Mouse (Mus musculus): ENCODE data around the gene Erg. TPM values are rescaled to one million over a fixed set of nuclear protein-coding genes. Genes with fewer than 3 reads are reported as not detected.
A peak's percentile ranks its signal among the peaks of the same experiment; 100 is the strongest.

Erg gene
- total RNA-seq, 2 experiments from 2014 or later: 37.1 to 42.2 TPM

DNA sequence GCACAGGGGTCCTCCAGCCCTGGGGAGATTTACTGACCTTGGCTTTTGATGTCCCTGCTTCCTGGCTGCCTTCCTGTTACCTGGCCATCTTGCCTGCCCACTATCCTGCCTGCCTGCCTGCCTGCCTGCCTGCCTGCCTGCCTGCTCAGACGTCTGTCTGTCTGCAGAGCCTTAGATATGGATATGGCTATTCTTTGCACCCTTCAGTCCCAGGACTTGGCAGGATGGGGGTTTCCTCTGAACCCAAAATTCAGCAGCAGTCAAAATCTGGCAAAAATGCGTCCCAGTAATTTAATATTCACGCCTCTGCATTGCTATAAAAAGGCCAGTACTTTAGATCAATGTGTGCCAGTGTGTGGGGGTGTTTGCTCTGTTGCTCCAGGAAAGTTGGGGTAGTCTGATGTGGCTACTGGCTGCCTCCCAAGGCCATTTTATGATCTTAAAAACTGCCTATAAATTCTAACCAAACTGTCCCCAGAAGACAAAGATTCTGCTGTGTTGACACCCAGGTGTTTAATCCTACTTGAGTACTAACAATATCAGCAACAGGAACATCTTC lies 172.9 kb downstream of the Erg start:
- no peak for DNase-seq
- intact Hi-C loops (cut with DNase I): loop anchor here (5.0 kb wide), 1 partner anchor 729 kb away; no protein-coding TSS in a partner anchor

DNA sequence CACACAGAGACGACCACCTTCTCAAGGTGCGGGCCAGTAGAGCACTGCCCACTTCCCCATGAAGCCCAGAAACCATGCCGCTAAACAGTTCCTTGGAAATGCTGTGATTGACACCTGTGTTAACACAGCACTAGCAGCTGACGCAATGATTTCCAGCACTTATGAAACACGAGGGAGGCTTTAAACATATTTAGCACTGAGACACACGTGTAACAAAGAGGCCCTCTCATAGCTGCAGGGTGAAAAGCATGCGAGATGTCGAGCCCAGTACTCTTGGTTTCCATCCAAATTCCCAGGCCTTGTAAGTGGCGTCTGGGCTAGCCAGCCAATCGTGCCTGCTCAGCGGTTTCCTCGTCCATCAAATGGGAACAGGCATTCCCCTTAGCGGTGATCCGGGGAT lies 178.3 kb downstream of the Erg start:
- no peak for DNase-seq
- intact Hi-C loops (cut with DNase I): no loop called here

DNA sequence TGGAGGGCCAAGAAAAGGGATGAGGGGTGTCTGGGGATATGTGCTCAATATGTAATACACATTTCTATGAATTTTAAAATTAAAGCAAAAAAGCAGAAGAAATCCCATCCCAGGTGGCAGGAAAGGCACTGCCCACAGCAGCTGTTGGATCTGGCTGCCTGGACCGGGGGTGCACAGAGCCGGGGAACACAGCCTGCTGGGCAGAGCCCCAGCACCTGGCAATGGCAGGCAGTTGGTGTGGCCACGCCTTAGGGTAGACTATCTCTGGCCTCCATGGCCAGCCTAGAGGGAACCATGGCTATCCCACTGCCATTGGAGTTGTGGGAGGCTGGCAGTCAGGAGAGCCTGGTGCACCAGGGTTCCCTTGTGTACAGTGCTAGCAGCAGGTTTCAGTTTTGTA lies 180.9 kb downstream of the Erg start:
- no peak for DNase-seq

DNA sequence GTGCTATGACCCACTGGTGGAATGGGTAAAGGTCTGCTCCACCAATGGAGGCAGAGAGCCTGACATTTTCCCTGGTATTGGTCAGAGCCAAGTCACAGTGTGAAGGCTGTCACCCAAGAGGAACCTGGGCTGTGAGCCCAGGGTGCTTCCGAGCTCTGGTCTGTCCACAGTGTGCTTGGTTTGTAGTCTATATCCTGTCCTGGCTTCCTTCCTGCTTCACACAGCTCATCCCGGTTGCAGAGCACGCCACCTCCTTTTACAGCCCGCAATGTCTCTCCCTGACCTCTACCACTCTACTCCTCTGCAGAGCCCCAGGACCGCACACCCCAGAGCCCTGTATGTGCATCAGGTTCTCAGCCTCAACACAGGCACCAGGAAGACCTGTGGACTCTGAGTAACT lies 182.9 kb downstream of the Erg start:
- peak; percentile 37 to 52 for DNase-seq
- intact Hi-C loops (cut with DNase I): loop anchor here (5.0 kb wide), 2 partner anchors 44 to 51 kb away; no protein-coding TSS in a partner anchor

More for the DNA sequence above, 180.9 kb downstream of the Erg start:
- intact Hi-C loops (cut with DNase I): loop anchor here (2.0 kb wide), 1 partner anchor 17 kb away; no protein-coding TSS in a partner anchor

DNA sequence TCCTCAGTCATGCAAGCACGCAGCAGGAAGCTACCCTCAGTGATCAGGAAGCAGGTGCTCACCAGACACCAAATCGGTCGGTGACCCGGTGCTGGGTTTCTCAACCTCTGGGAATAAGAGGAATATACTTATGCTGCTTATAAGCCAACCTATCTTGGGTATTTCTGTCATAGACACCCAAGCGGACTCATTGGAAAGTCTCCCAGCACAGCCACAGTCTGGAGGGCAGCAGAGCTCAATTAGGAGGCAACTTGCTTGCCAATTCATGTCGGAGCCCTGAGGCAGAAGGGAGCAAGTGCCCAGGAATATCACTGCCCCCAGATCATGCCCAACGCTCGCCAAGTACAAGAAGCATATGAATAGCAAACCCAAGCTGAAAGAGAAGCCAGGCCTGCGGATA lies 184.5 kb downstream of the Erg start:
- intact Hi-C loops (cut with DNase I): loop anchor here (5.0 kb wide), 2 partner anchors 45 to 50 kb away; no protein-coding TSS in a partner anchor

DNA sequence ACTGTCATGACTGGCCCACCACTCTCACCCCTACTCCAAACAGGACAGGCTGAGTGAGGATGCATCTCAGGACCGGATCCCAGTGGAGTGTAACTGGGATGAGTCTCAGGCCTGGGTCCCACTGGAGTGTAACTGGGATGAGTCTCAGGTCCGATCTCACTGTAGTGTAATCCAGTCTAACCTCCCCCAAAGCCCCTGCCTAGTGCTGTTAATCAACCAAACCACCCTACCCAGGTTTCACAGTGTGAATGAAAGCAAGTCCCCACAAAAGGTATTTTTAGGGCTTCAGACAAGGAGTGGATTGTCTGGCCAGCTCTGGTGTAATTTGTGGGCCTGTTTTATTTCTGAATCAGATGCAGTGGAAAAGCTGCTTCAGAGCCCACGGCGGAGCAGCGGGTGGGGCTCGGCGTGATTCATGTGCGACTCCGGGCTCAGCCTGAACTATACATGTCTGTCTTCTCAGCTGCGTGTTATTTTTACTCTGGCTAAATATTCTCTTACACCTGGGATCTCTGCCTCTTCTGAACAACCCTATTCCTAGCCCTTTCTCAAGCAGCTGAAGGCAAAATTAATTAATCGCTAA lies 187.5 kb downstream of the Erg start:
- intact Hi-C loops (cut with DNase I): no loop called here
- no peak for DNase-seq

More for the DNA sequence above, 184.5 kb downstream of the Erg start:
- no peak for DNase-seq

DNA sequence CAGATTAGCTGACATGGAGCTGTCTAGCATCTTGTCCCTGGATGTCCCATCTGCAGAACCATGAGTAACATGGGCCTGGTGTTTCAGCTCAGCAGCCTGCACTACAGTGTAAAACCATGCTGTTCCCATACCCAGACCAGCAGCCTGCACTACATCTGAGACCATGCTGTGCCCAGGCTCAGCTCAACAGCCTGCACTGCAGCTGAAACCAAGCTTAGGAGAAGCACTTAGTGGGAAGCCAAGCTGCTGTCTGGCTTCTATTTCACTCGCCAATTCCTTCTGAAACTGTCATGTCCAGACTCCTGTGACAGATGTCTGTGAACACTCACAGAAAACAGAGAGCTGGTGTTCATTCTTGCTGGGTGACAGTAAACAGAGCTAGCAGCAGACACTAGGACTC lies 195.6 kb downstream of the Erg start:
- intact Hi-C loops (cut with DNase I): no loop called here
- DNase-seq: no peak

DNA sequence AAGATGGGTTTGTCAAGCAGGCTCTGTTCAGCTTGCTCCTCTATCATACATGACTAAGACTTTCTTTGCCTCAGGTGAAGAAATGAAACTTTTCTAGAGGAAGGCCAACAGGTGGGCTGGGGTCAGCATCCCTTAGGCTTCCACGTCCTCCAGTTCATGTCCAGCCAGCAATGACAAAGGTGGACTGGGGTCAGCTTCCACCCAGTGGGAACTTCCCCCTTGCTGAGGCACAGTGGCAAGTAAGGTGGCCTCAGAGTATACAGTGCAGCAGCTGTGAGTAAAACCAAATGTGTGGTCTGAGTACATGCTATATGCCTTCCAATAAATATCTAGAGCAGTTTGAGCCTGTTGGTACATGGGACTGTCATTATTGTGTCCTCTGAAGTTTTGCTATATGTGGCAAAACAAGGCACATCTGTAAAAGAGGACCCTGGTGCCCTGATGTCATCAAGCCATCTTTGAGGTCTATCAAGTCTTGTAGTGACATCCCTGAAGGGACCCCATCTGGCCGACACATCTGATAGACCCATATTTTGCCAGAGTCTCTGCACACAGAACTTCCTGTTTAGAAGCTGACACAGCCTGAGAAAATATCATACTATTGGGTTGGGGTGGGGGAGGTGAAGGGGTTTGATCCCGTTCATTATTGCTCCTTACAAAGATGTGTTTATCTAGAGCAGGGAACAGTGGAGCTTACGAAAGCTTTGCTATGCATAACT lies 197.4 kb downstream of the Erg start:
- intact Hi-C loops (cut with DNase I): no loop called here

DNA sequence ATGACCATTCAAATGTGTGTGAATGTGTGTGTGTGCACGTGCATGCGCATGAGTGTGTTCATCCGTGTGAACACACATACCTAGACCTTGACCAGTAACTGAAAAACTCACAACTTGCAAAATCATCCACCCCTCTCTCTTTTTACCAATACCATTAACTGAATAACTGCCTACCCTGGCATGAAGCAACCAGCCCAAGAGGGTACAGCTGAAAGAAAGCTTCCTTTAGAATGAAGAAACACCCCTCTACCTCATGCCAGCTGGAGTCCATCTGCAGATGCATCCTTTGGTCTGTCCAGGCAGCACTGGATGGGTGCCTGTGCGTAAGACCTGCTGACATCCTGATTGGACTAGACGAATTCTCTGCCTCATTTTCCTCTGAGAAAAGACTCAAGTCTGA lies 198.1 kb downstream of the Erg start:
- no peak for DNase-seq
- intact Hi-C loops (cut with DNase I): no loop called here

More for the DNA sequence above, 197.4 kb downstream of the Erg start:
- DNase-seq: no peak

DNA sequence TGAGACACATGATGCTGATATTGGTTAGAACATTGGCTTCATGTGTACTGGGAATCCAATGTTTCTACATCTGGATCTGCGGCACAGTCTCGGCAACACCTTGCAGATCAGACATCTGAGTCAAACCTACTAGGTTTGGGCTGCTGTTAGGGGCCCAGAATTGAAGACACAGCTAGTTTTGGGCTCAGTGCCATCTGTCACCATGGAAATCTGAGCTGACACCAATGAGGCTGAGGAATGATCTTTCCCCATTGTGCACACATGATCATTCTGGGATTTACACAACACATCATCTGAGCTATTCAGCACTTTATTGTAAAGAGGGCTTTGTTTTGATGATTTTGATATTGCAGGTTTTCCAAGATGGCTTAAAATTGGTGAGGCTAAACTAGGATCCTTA lies 199.4 kb downstream of the Erg start:
- intact Hi-C loops (cut with DNase I): no loop called here
- no peak for DNase-seq

DNA sequence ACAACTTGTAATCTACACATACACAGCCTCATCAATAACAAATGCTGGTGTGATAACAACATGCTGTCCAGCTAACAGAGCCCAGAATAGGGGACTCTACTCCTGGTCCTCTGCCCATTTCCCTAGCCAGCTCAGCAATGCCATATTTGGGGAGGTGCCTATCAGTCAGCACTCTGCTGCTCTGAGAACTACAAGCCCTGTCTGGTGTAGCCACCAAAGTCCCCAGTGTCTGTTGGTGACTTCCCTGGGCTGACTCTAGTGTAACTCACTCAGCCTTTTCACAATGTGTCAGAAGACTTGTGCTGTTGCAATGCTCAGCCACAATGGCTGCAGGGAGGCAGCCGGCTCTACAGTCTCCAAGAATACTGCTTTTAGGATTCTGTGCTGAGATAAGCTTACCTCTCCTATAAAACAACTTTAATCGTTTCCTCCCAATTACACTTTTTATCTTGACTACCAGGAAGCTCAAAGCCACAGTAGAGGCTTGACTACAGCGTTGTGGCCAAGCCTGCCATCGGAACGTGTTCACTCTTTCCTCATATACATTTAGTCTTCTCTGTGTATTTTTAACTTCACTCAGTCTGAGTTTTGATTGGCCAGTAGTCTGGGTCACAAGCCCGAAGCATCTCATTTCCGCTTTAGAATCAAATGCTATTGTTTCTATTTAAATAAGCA lies 201.0 kb downstream of the Erg start:
- intact Hi-C loops (cut with DNase I): no loop called here
- DNase-seq: no peak

DNA sequence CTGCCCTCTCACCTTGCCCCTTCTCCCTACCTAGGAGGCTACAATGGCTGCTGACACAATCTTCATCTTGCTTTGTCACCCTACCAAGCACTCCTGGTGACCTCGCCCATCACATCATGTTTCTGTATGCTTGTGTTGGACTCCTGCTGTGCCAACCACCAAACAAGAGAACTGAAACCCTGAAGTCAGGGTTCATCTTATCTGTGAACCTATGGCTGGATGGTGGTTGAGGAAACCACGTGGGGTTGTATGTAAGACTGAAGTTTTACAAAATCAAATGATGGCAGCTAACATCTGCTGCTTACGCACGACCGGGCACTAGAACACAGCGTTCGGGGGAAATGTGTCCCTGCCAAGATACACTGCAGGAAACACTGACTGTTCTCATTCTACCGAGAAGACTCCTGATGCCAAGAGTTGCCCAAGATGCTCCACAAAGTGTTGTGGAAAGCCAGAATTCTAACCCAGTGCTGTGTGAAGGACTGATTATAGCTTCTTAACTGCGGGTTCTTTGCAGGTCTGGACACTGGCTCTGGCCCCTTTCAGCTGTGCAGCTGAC lies 201.7 kb downstream of the Erg start:
- no peak for DNase-seq
- intact Hi-C loops (cut with DNase I): no loop called here

DNA sequence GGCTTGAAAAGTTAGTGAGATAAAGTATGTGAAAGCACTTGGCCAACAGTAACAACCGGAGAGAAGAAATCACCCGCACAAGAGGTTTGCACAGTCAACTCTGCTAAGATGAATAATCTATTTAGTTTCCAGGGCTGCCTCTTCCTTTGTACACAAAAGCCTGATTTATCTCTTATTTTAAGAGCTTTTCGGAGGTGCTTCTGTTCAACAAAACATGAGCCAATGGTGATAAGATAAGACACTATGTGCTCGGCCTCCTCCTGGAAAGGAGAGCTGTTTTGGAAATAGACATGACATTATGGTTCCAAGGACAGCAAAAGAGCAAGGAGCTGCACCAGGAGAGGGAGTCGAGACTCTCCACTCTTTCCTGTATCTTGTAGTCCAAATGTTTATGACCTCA lies 204.1 kb downstream of the Erg start:
- no peak for DNase-seq

DNA sequence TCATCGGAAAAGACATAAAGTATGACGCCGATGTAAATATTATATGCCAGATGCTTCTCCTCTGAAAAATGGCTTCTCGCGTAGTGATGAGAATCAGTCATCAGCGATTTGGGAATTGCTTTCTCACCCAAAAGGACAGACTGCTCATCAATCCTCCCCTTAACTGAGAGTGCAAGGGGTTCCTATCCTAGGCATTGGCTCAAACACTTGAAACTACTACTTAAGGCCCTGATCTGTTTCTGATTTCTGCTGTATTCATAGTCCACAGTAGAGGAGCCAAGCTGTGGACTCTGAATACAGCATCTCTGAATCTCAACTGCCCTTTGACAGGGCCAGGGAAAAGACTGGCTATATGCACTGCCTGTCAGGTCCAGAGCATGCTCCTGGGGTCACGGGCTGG lies 209.6 kb downstream of the Erg start:
- DNase-seq: no peak
- intact Hi-C loops (cut with DNase I): no loop called here

More for the DNA sequence above, 204.1 kb downstream of the Erg start:
- intact Hi-C loops (cut with DNase I): no loop called here

DNA sequence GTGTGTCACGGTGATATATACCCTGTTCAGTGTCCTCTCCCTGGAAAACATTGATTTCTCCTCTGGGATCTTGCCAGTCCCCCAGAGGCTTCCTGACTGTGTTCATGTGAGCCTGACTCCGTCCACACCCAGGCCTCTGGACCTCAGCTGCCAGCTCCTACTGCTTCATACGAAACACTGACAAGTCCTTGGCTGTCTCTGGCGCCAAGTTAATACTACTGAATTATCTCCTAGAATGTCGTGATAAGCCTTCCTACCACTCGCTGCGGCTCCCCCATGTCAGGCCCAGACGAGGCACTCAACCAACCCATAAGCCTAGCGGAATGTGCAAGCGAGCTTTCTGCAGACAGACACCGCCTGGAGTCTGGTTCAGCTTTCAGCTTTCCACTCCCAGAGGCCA lies 210.0 kb downstream of the Erg start:
- peak in 1 of 2 experiments; percentile 23 for DNase-seq
- intact Hi-C loops (cut with DNase I): no loop called here

DNA sequence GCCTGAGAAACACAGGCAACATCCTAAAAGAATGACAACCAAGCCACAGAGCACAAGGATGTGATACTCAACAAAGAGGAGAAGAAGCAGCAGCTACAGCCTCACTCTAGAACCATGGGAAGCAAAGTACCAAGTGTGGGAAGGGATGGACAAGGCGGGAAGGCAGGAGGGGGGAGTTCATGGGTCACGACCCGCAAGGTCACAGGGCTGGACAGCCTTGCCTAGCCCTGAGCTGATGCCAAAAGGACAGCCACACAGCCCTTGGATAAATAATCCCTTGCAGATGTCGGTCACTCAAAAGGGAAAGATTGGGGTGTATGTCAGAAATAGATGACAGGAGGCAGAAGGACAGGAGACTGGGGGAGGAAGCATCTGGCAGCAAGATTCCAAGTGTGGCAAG lies 211.7 kb downstream of the Erg start:
- intact Hi-C loops (cut with DNase I): no loop called here
- no peak for DNase-seq

DNA sequence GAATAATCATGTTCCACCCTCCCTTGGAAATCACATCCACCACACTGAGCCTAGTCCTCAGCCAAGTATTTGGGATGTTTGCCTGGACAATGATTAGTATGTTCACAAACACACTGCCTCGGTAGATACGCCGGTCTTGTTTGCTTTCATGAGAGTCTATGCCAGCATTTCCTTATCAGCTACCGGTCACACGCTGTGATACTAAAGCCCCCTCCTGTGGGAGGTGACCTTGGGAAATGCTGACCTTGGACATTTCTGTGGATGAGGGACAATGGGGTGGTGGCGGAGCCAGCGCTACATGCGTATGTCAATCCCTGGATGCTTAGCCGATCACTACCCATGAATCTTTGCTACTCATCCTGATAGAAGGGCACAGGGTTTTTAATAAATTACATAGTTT lies 213.4 kb downstream of the Erg start:
- intact Hi-C loops (cut with DNase I): no loop called here
- DNase-seq: no peak

DNA sequence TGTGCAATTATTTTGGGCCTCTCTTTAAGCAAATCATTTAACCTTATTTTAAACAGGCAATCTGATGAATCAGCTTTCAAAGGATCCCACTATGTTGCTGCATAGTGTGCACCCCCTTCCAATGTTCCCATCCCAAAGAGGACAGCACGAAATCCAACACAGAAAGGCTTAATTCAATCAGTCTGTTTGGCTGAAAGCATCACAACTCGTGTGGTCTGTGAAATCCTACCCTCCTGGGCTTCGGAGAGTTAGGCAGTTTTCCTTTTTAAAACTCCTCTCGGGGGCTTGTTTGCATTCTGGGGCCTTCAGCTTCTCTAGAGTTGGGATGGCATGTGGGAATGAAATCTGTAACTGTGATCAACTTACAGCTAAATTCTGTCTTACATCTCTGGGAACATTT lies 214.7 kb downstream of the Erg start:
- DNase-seq: no peak
- intact Hi-C loops (cut with DNase I): no loop called here

DNA sequence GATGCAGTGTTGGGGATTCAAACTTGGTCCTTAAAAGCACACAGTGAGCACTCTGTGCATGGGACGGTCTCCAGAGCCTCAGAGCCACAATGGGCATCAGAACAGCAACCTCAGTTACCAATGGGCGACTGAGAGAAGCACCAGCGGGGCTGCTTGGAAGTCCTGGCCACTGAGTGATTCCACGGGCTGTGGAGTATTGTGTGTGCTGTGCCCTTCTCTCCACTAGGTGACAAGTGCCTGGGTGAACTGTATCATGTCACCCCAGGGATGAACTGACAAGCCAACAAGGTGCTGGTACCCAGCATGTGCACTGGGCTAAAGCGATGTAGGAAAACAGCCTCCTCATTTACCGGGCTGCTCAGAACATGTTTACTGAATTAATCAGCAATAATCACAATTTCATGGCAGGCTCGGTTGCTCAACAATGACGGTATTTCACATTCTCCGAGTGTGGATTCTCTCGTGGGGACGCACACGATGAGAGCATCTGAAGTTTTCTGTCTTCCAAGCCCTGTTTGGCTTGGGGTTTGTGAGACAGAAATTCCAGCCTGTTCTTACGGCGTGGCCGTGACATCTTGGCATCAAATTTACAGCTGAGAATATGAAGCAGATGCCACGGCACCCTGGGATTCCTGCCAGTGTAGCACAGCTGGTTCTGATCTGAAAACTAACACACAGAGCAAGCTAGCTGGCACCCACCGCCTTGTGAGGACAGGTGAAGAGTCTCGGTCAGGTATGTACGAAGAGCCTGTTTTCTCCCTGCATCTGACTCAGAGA lies 219.2 kb downstream of the Erg start:
- DNase-seq: no peak
- intact Hi-C loops (cut with DNase I): no loop called here

DNA sequence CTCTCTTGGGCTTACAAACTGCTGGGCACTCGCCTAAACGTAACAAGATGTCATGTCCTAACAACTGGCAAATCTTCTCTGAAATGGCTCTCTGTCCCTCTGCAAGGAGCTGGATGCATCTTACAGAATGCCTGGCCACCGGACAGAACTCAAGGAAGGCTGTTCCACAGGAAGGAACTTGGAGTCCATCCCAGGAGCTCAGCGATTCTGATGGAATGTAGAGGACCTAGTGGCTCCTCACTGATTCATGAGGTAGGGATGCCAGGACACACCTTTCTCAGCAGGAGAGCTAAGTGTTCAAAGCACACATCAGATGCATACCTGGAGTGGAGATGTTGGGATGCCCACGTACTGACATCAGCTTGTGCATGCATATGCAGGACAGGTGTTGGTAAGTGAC lies 221.2 kb downstream of the Erg start:
- intact Hi-C loops (cut with DNase I): no loop called here
- DNase-seq: no peak
